Mouse (Mus musculus): Measurements from ENCODE around the gene Pofut2.

GRCm38 (mm10) chr10:77314711-77315266 lies 55.8 kb downstream of the Pofut2 start:
- TF ChIP-seq POLR2A (IDR thresholded peaks at IDR 0.05; ENCODE audit: borderline replicate concordance, insufficient read depth, low read length) (no peak), CTCF (IDR thresholded peaks at IDR 0.05; ENCODE audit: borderline replicate concordance, insufficient read depth, low read depth, low read length) (no peak)

Data from cerebellum, adult 2 months (tissue).